15 mouse cellular contexts compared by ENCODE assay signal in genomic region chr6:29636322-29637092, GRCm38 (mm10).
"Had no signal": no experiment of that assay in that cellular context is flagged by ENCODE, and none has a peak within 500 bp of the region (broad histone marks: within the 10 kb centered on the region; RNA-seq: fewer than 3 reads in every experiment).

No protein-coding gene starts in this region.

- DNase-seq: kidney, adult 18-20 months; kidney, adult 9 months; kidney, postnatal 14 days; kidney, postnatal 4 days; layer of hippocampus, adult 9-11 months; liver, embryonic 13.5 days; lung, adult 2 months; right cerebral cortex, adult 18-20 months; right cerebral cortex, postnatal 14 days; right cerebral cortex, postnatal 4 days; thymus, adult 2 months; thymus, postnatal 14 days; thymus, postnatal 4 days had no signal

- ATAC-seq: intestine, embryonic 16.5 days; midbrain, embryonic 13.5 days had no signal
